Mouse (Mus musculus): ENCODE measurements around the gene Mtmr11.

GRCm38 (mm10) chr3:96170276-96170675, 8.5 kb downstream of the Mtmr11 start:
- TF ChIP-seq CTCF (conservative IDR thresholded peaks at IDR 0.05; ENCODE audit: insufficient read depth, insufficient read length, low read depth, low read length) (no peak), POLR2A (IDR thresholded peaks at IDR 0.05; ENCODE audit: low read depth, low read length) (no peak)

Data from kidney, adult 2 months (tissue).